Mouse (Mus musculus): ENCODE data around the gene Ank3.

DNA sequence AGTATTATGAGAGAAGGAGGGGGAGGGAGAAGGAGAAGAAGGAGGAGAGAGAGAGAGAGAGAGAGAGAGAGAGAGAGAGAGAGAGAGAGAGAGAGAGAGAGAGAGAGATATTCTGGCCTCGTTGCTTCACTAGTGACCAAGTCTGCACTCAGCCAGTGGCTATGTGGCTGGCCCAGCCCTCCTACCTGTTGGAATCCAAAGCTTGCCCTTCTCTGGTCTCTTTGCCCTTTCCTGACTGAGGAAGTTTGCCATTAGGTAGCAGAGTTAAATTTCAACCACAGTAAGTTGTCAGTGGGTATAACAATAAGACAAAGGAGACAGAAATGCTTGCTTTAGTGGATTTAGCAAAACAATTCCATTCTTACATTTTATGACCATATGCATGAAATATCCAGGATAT lies 154.5 kb downstream of the Ank3 start:
- TF ChIP-seq POLR2A (IDR thresholded peaks at IDR 0.05; ENCODE audit: borderline replicate concordance, control insufficient read depth, low read depth, low read length) (no peak), CTCF (IDR thresholded peaks at IDR 0.05; ENCODE audit: control insufficient read depth, insufficient read depth, low read length) (no peak)
